Mouse (Mus musculus) stomach, postnatal 0 days (tissue): ENCODE measurements at regions not wholly inside any gene's neighbourhood (a gene's known extent, or its start where the extent isn't known, plus 50 kb on each side); places are given as distances from the start of the nearest gene placed in this dataset.

Experiments used
- CTCF ChIP-seq: IDR thresholded peaks from 2 replicates; pipeline ENCODE4 v1.5.1; 2016; ENCODE audit warnings: antibody characterized with exemption, low read depth, mild to moderate bottlenecking, moderate library complexity
- EP300 ChIP-seq: optimal IDR thresholded peaks from 2 replicates; pipeline ENCODE3; 2016; ENCODE audit warnings: antibody characterized with exemption

GRCm38 (mm10) chr1:23270910-23271822 is 126.4 kb downstream of the Ogfrl1 start:
- TF ChIP-seq CTCF (no peak), EP300 (no peak)
